Mouse (Mus musculus): Measurements from ENCODE around the gene Usp21. TPM values are rescaled to one million over a fixed set of nuclear protein-coding genes. Genes with fewer than 3 reads are reported as not detected.

Gene Usp21
- total and polyA plus RNA-seq, 2 experiments from 2014 or later = 58.7 to 71.7 TPM

GRCm38 (mm10) chr1:171260316-171260715 is 27.5 kb downstream of the Usp21 start:
- TF ChIP-seq CTCF (IDR thresholded peaks at IDR 0.05; ENCODE audit: low read depth) = no peak
- Histone ChIP-seq H3K4me2 (ENCODE audit: low read depth, low read length) (no peak overlapping the region), H3K27ac (no peak overlapping the region), H3K27me3 (ENCODE audit: insufficient read depth, low read length) (no peaks in the 10 kb centered on the region), H3K4me3 (ENCODE audit: low read length) (no peak overlapping the region), H3K9me3 (ENCODE audit: low read length) (no peaks in the 10 kb centered on the region), H3K9ac (replicated peaks; ENCODE audit: low read length) (no peak overlapping the region), H3K4me1 (ENCODE audit: insufficient read depth, low read length) (peaks cover 6% of the 10 kb centered on the region; the same call in 1 of the 2 replicates), H3K36me3 (ENCODE audit: insufficient read depth, low read length) (no peaks in the 10 kb centered on the region)
- no peak for DNase-seq (ENCODE audit: low spot score)
- no peak for ATAC-seq
- WGBS = 87% methylated on average over 3 of the region's 3 CpGs

GRCm38 (mm10) chr1:171258921-171259320 is 28.9 kb downstream of the Usp21 start:
- H3K4me2 ChIP-seq (ENCODE audit: low read depth, low read length) = no peak overlapping the region
- H3K27me3 ChIP-seq (ENCODE audit: insufficient read depth, low read length) = no peaks in the 10 kb centered on the region
- no peaks in the 10 kb centered on the region for H3K36me3 ChIP-seq (ENCODE audit: insufficient read depth, low read length)
- no peak overlapping the region for H3K9ac ChIP-seq (replicated peaks; ENCODE audit: low read length)
- no peak for ATAC-seq
- no peaks in the 10 kb centered on the region for H3K9me3 ChIP-seq (ENCODE audit: low read length)
- WGBS = 81% methylated on average over 17 of the region's 17 CpGs
- TF ChIP-seq CTCF (IDR thresholded peaks at IDR 0.05; ENCODE audit: low read depth) = no peak
- no peak overlapping the region for H3K4me3 ChIP-seq (ENCODE audit: low read length)
- H3K4me1 ChIP-seq (ENCODE audit: insufficient read depth, low read length) = peaks cover 6% of the 10 kb centered on the region; the same call in 1 of the 2 replicates
- DNase-seq (ENCODE audit: low spot score) = no peak
- no peak overlapping the region for H3K27ac ChIP-seq

GRCm38 (mm10) chr1:171257781-171258180 is 30.0 kb downstream of the Usp21 start:
- Histone ChIP-seq H3K4me1 (ENCODE audit: insufficient read depth, low read length) (peaks cover 6% of the 10 kb centered on the region; the same call in 1 of the 2 replicates), H3K4me2 (ENCODE audit: low read depth, low read length) (no peak overlapping the region), H3K36me3 (ENCODE audit: insufficient read depth, low read length) (no peaks in the 10 kb centered on the region), H3K27me3 (ENCODE audit: insufficient read depth, low read length) (no peaks in the 10 kb centered on the region), H3K9ac (replicated peaks; ENCODE audit: low read length) (no peak overlapping the region), H3K9me3 (ENCODE audit: low read length) (no peaks in the 10 kb centered on the region), H3K27ac (no peak overlapping the region), H3K4me3 (ENCODE audit: low read length) (no peak overlapping the region)
- DNase-seq (ENCODE audit: low spot score) (no peak), ATAC-seq (no peak)
- 76% methylated on average over 9 of the region's 9 CpGs for WGBS
- TF ChIP-seq CTCF (IDR thresholded peaks at IDR 0.05; ENCODE audit: low read depth) = no peak

GRCm38 (mm10) chr1:171256937-171257548 is 30.7 kb downstream of the Usp21 start:
- no peak overlapping the region for H3K9ac ChIP-seq (replicated peaks; ENCODE audit: low read length)
- peak; percentile 87 for DNase-seq (ENCODE audit: low spot score)
- H3K4me1 ChIP-seq (ENCODE audit: insufficient read depth, low read length) = peaks cover 8% of the 10 kb centered on the region; the same call in 1 of the 2 replicates
- no peaks in the 10 kb centered on the region for H3K27me3 ChIP-seq (ENCODE audit: insufficient read depth, low read length)
- no peak overlapping the region for H3K27ac ChIP-seq
- 0 out of 2 replicates have a peak, but pooled peaks have one; percentile 13 for ATAC-seq
- peak; percentile 86 for TF ChIP-seq CTCF (IDR thresholded peaks at IDR 0.05; ENCODE audit: low read depth)
- H3K36me3 ChIP-seq (ENCODE audit: insufficient read depth, low read length) = no peaks in the 10 kb centered on the region
- H3K4me2 ChIP-seq (ENCODE audit: low read depth, low read length) = no peak overlapping the region
- no peak overlapping the region for H3K4me3 ChIP-seq (ENCODE audit: low read length)
- no peaks in the 10 kb centered on the region for H3K9me3 ChIP-seq (ENCODE audit: low read length)
- 70% methylated on average over 15 of the region's 15 CpGs for WGBS

DNA sequence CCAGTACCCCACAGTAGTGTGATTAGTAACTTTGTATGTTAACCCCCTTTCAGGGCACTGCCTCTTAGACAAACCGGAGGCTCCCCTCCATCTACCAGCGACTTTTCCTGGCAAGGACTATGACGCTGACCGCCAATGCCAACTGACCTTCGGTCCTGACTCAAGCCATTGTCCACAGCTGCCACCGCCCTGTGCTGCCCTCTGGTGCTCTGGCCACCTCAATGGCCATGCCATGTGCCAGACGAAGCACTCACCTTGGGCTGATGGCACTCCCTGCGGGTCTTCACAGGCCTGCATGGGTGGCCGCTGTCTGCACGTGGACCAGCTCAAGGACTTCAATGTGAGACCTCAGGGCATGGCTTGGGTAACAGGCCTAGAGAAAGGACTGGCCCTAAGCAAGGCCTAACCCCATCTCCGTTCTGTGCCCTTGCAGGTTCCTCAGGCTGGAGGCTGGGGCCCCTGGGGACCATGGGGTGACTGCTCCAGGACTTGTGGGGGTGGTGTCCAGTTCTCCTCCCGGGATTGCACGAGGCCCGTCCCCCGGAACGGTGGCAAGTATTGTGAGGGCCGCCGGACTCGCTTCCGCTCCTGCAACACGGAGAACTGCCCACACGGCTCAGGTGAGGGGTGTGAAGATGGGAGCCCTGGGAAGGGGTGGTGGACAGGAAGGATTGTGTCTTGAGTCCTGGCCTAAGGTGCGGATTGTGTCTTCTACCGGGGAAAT is 31.5 kb downstream of the Usp21 start:
- no peak for DNase-seq (ENCODE audit: low spot score)
- WGBS = 91% methylated on average over 24 of the region's 24 CpGs
- Histone ChIP-seq H3K27ac (no peak overlapping the region), H3K4me1 (ENCODE audit: insufficient read depth, low read length) (peaks cover 14% of the 10 kb centered on the region), H3K4me2 (ENCODE audit: low read depth, low read length) (no peak overlapping the region), H3K36me3 (ENCODE audit: insufficient read depth, low read length) (no peaks in the 10 kb centered on the region), H3K27me3 (ENCODE audit: insufficient read depth, low read length) (no peaks in the 10 kb centered on the region), H3K9ac (replicated peaks; ENCODE audit: low read length) (no peak overlapping the region), H3K9me3 (ENCODE audit: low read length) (no peaks in the 10 kb centered on the region), H3K4me3 (ENCODE audit: low read length) (no peak overlapping the region)
- no peak for ATAC-seq
- TF ChIP-seq CTCF (IDR thresholded peaks at IDR 0.05; ENCODE audit: low read depth) = no peak

- TF ChIP-seq CTCF (IDR thresholded peaks at IDR 0.05; ENCODE audit: low read depth) = no peak
- H3K36me3 ChIP-seq (ENCODE audit: insufficient read depth, low read length) = no peaks in the 10 kb centered on the region
- H3K4me2 ChIP-seq (ENCODE audit: low read depth, low read length) = peak overlapping the region; percentile 58
- no peaks in the 10 kb centered on the region for H3K9me3 ChIP-seq (ENCODE audit: low read length)
- no peak overlapping the region for H3K4me3 ChIP-seq (ENCODE audit: low read length)
- H3K27ac ChIP-seq = peak overlapping the region; percentile 64; the same call in 1 of the 2 replicates
- peak overlapping the region; percentile 24; the same call in 1 of the 2 replicates for H3K9ac ChIP-seq (replicated peaks; ENCODE audit: low read length)
- DNase-seq (ENCODE audit: low spot score) (peak; percentile 58), ATAC-seq (no peak)
- peaks cover 24% of the 10 kb centered on the region for H3K4me1 ChIP-seq (ENCODE audit: insufficient read depth, low read length)
- no peaks in the 10 kb centered on the region for H3K27me3 ChIP-seq (ENCODE audit: insufficient read depth, low read length)
- 43% methylated on average over 17 of the region's 17 CpGs for WGBS
Observed at GRCm38 (mm10) chr1:171252415-171252814, 35.4 kb downstream of the Usp21 start.
